Mouse (Mus musculus): ENCODE measurements at regions not wholly inside any gene's neighbourhood (a gene's known extent, or its start where the extent isn't known, plus 50 kb on each side); places are given as distances from the start of the nearest gene placed in this dataset.

DNA sequence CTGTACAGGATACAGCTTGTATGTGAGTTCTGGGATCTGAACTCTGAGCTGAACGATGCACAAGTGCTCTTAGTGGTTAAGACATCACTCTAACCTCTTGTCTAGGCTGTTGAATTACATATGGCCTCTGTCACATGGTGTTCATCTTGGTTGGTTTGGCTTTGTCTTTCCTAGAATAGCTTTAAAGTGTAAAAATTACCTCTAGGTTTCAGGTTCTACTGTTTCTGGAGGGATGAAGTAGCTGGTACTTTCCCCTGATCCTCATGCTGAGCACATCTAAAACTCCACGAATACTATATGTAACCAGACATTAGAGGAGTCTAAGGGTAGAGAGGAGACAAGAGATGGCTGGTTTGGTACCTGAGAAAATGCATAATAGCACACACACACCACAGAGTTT lies 271.1 kb upstream of the Hs6st1 start:
- TF ChIP-seq CTCF (IDR thresholded peaks at IDR 0.05; ENCODE audit: insufficient read depth, low read length) (no peak), POLR2A (IDR thresholded peaks at IDR 0.05; ENCODE audit: borderline replicate concordance, extremely low read depth, low read depth, low read length) (no peak)

Data from lung, adult 2 months (tissue).